Mouse (Mus musculus) myocyte (in vitro differentiated cells): Measurements from ENCODE around the gene Tbc1d2.
"Not testable (repeated sequence)": the region's sequence is repeated elsewhere in the genome, so short reads cannot be mapped to it uniquely, and the experiment has no call there.

ENCODE experiments used
- MAX ChIP-seq: IDR thresholded peaks from one replicate; pipeline ENCODE4 v1.6.1; 2011; ENCODE audit warnings: low read depth, mild to moderate bottlenecking, control low read depth
- POLR2A ChIP-seq: IDR thresholded peaks from one replicate; pipeline ENCODE4 v1.6.1; 2011; ENCODE audit warnings: low read depth, mild to moderate bottlenecking, control low read depth, moderate library complexity; ENCODE audit not compliant: insufficient read length
- USF1 ChIP-seq: IDR thresholded peaks from one replicate; pipeline ENCODE4 v1.6.1; 2011; ENCODE audit warnings: low read depth, mild to moderate bottlenecking, control low read depth, moderate library complexity

DNA sequence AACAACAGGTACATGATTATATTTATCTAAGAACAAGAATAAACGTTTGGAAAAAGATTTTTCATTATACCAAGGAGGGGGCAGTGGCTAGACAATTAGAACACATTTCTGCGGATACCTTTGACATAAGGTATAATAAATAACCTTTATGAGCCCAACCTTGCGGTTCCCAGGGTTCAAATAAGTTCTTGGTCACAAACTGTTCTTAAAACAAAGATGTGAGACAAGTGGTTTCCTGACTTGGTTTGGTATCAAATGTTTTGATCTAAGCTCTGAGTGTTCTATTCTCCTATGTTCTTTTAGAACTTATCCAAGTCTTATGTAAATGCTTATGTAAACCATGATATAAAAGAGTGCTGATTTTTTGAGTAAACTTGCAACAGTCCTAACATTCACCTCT is 65.5 kb downstream of the Tbc1d2 start:
- not testable (repeated sequence) for TF ChIP-seq POLR2A, MAX, USF1
